Mouse (Mus musculus) forebrain, embryonic 12.5 days (tissue): ENCODE results near the gene Golt1a. TPM values are rescaled to one million over a fixed set of nuclear protein-coding genes. Genes with fewer than 3 reads are reported as not detected.

Experiments used
- ATAC-seq: fragments of 200-750 bp; cut with Nextera tagmentation; 2 replicates; pipeline ENCODE4 v1.8.0; 2017; ENCODE audit warnings: moderate TSS enrichment; ENCODE audit not compliant: low FRiP score
- H3K27ac ChIP-seq: fragments of 300-500 bp; sonication (generic); 2 replicates; pipeline ENCODE4 v1.5.1; 2016; ENCODE audit warnings: mild to moderate bottlenecking
- H3K27me3 ChIP-seq: fragments of 300-500 bp; sonication (generic); 2 replicates; pipeline ENCODE4 v1.6.1; 2016; ENCODE audit warnings: mild to moderate bottlenecking
- H3K36me3 ChIP-seq: fragments of 300-500 bp; sonication (generic); replicated peaks from 2 replicates; pipeline ENCODE4 v1.6.1; 2016; ENCODE audit warnings: mild to moderate bottlenecking
- H3K4me1 ChIP-seq: fragments of 300-500 bp; sonication (generic); 2 replicates; pipeline ENCODE4 v1.6.1; 2016
- H3K4me2 ChIP-seq: fragments of 300-500 bp; sonication (generic); 2 replicates; pipeline ENCODE4 v1.6.1; 2016; ENCODE audit warnings: mild to moderate bottlenecking, moderate library complexity
- H3K4me3 ChIP-seq: fragments of 300-500 bp; sonication (generic); replicated peaks from 2 replicates; pipeline ENCODE4 v1.5.1; 2016; ENCODE audit warnings: mild to moderate bottlenecking
- H3K9ac ChIP-seq: fragments of 300-500 bp; sonication (generic); 2 replicates; pipeline ENCODE4 v1.6.1; 2016; ENCODE audit warnings: mild to moderate bottlenecking
- H3K9me3 ChIP-seq: fragments of 300-500 bp; sonication (generic); 2 replicates; pipeline ENCODE4 v1.6.1; 2016
- WGBS: fragments of 180-500 bp; shearing (Covaris S2); methylation state at CpG from one replicate; pipeline ENCODE4 v1.1.7; 2016; 5-methylcytosine and 5-hydroxymethylcytosine counted together
- polyA plus RNA-seq: library from polyadenylated mRNA; unstranded; fragments of >200 nt; fragmentation: Nextera tagmentation; extraction: Ambion mirVana; gene quantifications from 2 replicates; pipeline ENCODE4 v1.2.1, GENCODE M21; 2016

The Golt1a gene
- polyA plus RNA-seq, 1 experiment from 2014 or later: not detected

- peaks cover 25% of the 10 kb centered on the region for H3K4me1 ChIP-seq
- H3K27ac ChIP-seq: no peak overlapping the region
- H3K27me3 ChIP-seq: peaks cover 11% of the 10 kb centered on the region
- no peaks in the 10 kb centered on the region for H3K36me3 ChIP-seq
- H3K4me3 ChIP-seq: no peak overlapping the region
- 89% methylated on average over 6 of the region's 6 CpGs for WGBS
- no peak overlapping the region for H3K4me2 ChIP-seq
- H3K9me3 ChIP-seq: no peaks in the 10 kb centered on the region
- ATAC-seq: no peak
- no peak overlapping the region for H3K9ac ChIP-seq
Measured at GRCm38 (mm10) chr1:133371431-133371830, 61.8 kb downstream of the Golt1a start.

DNA sequence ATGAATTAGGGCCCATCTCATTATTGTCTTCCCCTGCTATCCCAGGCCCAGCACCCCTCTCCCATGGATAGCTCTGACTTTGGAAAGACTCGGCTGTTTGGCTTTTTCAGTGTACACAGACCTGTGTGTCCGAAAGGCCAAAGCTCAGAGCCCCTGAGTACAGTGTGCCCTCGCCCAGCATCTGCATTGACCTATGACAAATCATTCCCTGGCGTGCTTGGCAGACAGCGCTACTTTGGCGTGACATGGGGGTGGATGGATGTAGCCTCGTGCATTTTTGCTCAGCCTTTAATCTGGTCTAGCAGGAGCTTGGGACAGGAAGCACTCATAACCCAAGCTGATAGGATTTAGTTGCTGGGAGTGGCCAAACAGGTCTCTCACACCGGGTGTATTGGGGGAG lies 62.5 kb downstream of the Golt1a start:
- H3K36me3 ChIP-seq: no peaks in the 10 kb centered on the region
- WGBS: 76% methylated on average over 8 of the region's 8 CpGs
- no peak overlapping the region for H3K4me3 ChIP-seq
- no peak overlapping the region for H3K27ac ChIP-seq
- no peak overlapping the region for H3K4me2 ChIP-seq
- no peak for ATAC-seq
- no peak overlapping the region for H3K9ac ChIP-seq
- H3K27me3 ChIP-seq: peaks cover 6% of the 10 kb centered on the region; the same call in 1 of the 2 replicates
- peaks cover 25% of the 10 kb centered on the region for H3K4me1 ChIP-seq
- H3K9me3 ChIP-seq: no peaks in the 10 kb centered on the region

Other genes starting within 250 kb of the Golt1a start
- 58.3 and 63.5 TPM in 2 replicates for gene Ppp1r15b, start 178.7 kb upstream of the Golt1a start, polyA plus RNA-seq
- gene Plekha6, start 145.6 kb upstream of the Golt1a start, polyA plus RNA-seq: 20.3 and 20.6 TPM in 2 replicates
- gene Kiss1, start 12.1 kb downstream of the Golt1a start, polyA plus RNA-seq: not detected in 2 replicates
- not detected in 2 replicates for gene Ren1, start 40.7 kb downstream of the Golt1a start, polyA plus RNA-seq
- 2.5 and 2.6 TPM in 2 replicates for gene Etnk2, start 53.8 kb downstream of the Golt1a start, polyA plus RNA-seq
- gene Sox13, start 114.6 kb downstream of the Golt1a start, polyA plus RNA-seq: 13.1 and 13.3 TPM in 2 replicates